Mouse (Mus musculus) E14TG2a.4 (cell line): ENCODE results near the gene Olfr53.
A peak's percentile ranks its signal among the peaks of the same experiment; 100 is the strongest.
"Not testable (repeated sequence)": the region's sequence is repeated elsewhere in the genome, so short reads cannot be mapped to it uniquely, and the experiment has no call there.

Experiments
- H3K27me3 ChIP-seq: 2 replicates; pipeline ENCODE4 v1.6.1; 2014; ENCODE audit warnings: low read length, control low read depth; ENCODE audit not compliant: insufficient read depth
- H3K36me3 ChIP-seq: 2 replicates; pipeline ENCODE4 v1.6.1; 2014; ENCODE audit warnings: low read length, control low read depth; ENCODE audit not compliant: insufficient read depth
- H3K4me1 ChIP-seq: replicated peaks from 2 replicates; pipeline ENCODE4 v1.6.1; 2014; ENCODE audit warnings: low read depth, low read length, control low read depth
- H3K4me3 ChIP-seq: replicated peaks from 2 replicates; pipeline ENCODE4 v1.5.1; 2014; ENCODE audit warnings: mild to moderate bottlenecking, low read length
- H3K9me3 ChIP-seq: 2 replicates; pipeline ENCODE4 v1.6.1; 2014; ENCODE audit warnings: low read length, control low read depth
- CTCF ChIP-seq: conservative IDR thresholded peaks from 2 replicates; pipeline ENCODE4 v1.5.1; 2014; ENCODE audit warnings: low read length
- NANOG ChIP-seq: IDR thresholded peaks from 2 replicates; pipeline ENCODE4 v1.6.1; 2014; ENCODE audit warnings: borderline replicate concordance, low read length, mixed read lengths
- POU5F1 ChIP-seq: IDR thresholded peaks from 2 replicates; pipeline ENCODE4 v1.6.1; 2014; ENCODE audit warnings: low read length, borderline replicate concordance

The Olfr53 gene

DNA sequence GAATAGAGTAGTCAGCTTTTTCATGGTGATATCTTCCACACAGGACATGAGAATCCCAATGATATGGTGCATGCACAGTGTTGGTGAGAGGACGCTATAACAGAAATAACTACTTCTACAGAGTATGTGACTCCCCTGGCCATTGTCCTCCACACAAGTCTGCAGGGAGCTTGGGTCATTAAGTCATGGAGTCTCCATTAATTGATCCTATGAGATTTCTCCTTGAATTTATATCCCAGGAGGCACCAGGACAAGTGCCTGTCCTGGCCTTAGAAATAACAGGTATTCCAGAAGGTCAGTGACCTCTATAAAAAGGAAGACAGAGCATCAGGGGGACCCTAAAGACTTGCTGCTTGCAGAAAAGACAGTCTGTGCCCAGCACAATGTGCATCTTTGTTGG lies at the start of gene Olfr53:
Olfr53 (plus strand) TSS at position 301 of the 400 bp plus-strand sequence.
- no peaks in the 10 kb centered on the region for H3K4me1 ChIP-seq
- no peak for TF ChIP-seq POU5F1
- TF ChIP-seq CTCF: no peak
- no peak for TF ChIP-seq NANOG
- no peak within 1 kb of the TSS for H3K4me3 ChIP-seq
- H3K36me3 ChIP-seq: no peaks in the 10 kb centered on the region
- peaks cover 4% of the 10 kb centered on the region; the same call in 1 of the 2 replicates for H3K9me3 ChIP-seq
- no peaks in the 10 kb centered on the region for H3K27me3 ChIP-seq

- H3K27me3 ChIP-seq, H3K36me3 ChIP-seq, H3K4me3 ChIP-seq, H3K4me1 ChIP-seq: not testable (repeated sequence)
- peaks cover 24% of the 10 kb centered on the region for H3K9me3 ChIP-seq
Observed at GRCm38 (mm10) chr7:140600969-140601368, 45.3 kb upstream of the Olfr53 start, which contains the start of gene Olfr46. Gene Olfr46 (plus strand): TSS chr7:140601269.

GRCm38 (mm10) chr7:140628670-140629069 lies 17.6 kb upstream of the Olfr53 start, which contains the start of gene Olfr61:
Gene Olfr61 (plus strand): TSS chr7:140628970.
- H3K27me3 ChIP-seq, H3K4me1 ChIP-seq, H3K4me3 ChIP-seq, H3K36me3 ChIP-seq: not testable (repeated sequence)
- peaks cover 15% of the 10 kb centered on the region for H3K9me3 ChIP-seq

GRCm38 (mm10) chr7:140630559-140630958 lies 15.7 kb upstream of the Olfr53 start:
- Histone ChIP-seq H3K4me3 (no peak overlapping the region), H3K27me3 (no peaks in the 10 kb centered on the region), H3K4me1 (no peaks in the 10 kb centered on the region), H3K36me3 (no peaks in the 10 kb centered on the region), H3K9me3 (peaks cover 9% of the 10 kb centered on the region)
- no peak for TF ChIP-seq POU5F1
- TF ChIP-seq NANOG: no peak
- TF ChIP-seq CTCF: no peak

DNA sequence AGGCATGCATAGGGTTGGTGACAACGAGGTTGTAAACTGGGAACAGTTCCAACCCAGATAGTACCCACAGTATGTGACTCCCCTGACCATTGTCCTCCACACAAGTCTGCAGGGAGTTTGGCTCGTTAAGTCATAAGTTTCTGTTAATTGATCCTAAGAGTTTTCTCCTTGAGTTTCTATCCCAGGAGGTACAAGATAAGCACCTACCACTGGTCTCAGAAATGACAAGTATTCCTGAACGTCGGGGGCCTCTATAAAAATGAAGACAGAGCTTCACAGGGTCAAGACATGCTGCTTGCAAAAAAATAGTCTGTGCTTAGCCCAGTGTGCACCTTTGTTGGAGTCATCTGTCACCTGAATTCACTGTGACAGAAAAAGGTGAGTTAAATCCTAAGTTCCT lies 13.4 kb downstream of the Olfr53 start, which contains the start of gene Olfr539:
Olfr539 (plus strand) TSS at position 301 of the 400 bp plus-strand sequence.
- Histone ChIP-seq H3K36me3 (no peaks in the 10 kb centered on the region), H3K27me3 (no peaks in the 10 kb centered on the region), H3K4me3 (no peak within 1 kb of the TSS), H3K9me3 (no peaks in the 10 kb centered on the region), H3K4me1 (no peaks in the 10 kb centered on the region)
- TF ChIP-seq POU5F1: no peak
- TF ChIP-seq CTCF: no peak
- TF ChIP-seq NANOG: no peak

DNA sequence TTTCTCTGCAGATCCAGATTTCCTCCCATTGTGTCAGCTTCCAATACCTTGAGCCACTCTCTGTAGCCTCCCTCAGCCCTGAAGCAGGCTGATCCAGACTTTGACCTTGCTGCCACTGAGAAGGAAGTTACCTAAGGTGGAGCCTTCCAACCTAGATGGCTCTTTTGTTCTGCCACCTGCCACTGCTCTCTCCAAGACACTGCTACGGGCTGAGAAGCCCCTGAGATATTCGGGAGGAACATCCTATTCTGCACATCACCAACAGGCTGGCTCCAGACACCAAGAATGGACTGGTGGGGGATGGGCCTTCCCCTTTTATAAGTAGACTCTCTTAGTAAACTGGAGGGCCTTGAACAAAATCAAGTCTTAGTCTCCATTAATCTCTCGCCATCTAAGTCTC lies 24.4 kb downstream of the Olfr53 start:
- H3K36me3 ChIP-seq, H3K27me3 ChIP-seq, H3K4me3 ChIP-seq: not testable (repeated sequence)
- Histone ChIP-seq H3K9me3 (peaks cover 10% of the 10 kb centered on the region), H3K4me1 (peaks cover 41% of the 10 kb centered on the region)
- TF ChIP-seq NANOG: peak; percentile 43; the same call in 1 of the 2 replicates

GRCm38 (mm10) chr7:140675863-140676262 lies 29.6 kb downstream of the Olfr53 start:
- Histone ChIP-seq H3K27me3 (no peaks in the 10 kb centered on the region), H3K4me3 (peak overlapping the region; percentile 65), H3K9me3 (peaks cover 19% of the 10 kb centered on the region), H3K4me1 (peaks cover 45% of the 10 kb centered on the region), H3K36me3 (no peaks in the 10 kb centered on the region)
- TF ChIP-seq POU5F1 (no peak), CTCF (no peak), NANOG (no peak)

DNA sequence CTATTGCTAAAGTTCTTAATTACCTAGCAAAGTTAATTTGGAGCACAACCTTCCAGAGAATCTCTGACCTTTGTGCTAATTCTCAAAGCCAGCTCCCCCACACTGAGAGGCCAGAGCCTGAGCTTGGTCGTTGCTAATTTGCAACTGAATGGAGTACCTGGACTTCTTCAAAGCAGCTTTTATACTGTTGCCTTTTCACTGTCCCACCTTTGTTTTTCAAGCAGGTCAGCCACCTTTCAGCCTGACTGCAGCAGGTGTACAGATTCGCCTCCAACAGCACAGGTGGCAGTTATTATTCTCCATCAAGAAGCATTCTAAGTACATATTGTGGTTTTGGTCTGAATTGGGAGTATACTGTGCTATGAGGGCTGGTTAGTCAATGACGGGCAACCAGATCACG lies 33.3 kb downstream of the Olfr53 start:
- peak; percentile 28; the same call in 1 of the 2 replicates for TF ChIP-seq NANOG
- peaks cover 20% of the 10 kb centered on the region for H3K4me1 ChIP-seq
- not testable (repeated sequence) for H3K4me3 ChIP-seq, H3K36me3 ChIP-seq, H3K27me3 ChIP-seq
- H3K9me3 ChIP-seq: peaks cover 14% of the 10 kb centered on the region

GRCm38 (mm10) chr7:140681651-140682050 lies 35.4 kb downstream of the Olfr53 start, which contains the start of gene Olfr45:
Gene Olfr45 (plus strand): TSS chr7:140681951.
- TF ChIP-seq CTCF (no peak), POU5F1 (no peak), NANOG (no peak)
- no peaks in the 10 kb centered on the region for H3K36me3 ChIP-seq
- peaks cover 9% of the 10 kb centered on the region for H3K4me1 ChIP-seq
- peaks cover 14% of the 10 kb centered on the region for H3K9me3 ChIP-seq
- H3K4me3 ChIP-seq: no peak within 1 kb of the TSS
- no peaks in the 10 kb centered on the region for H3K27me3 ChIP-seq

- Histone ChIP-seq H3K27me3 (no peaks in the 10 kb centered on the region), H3K4me1 (no peaks in the 10 kb centered on the region), H3K36me3 (no peaks in the 10 kb centered on the region), H3K9me3 (no peaks in the 10 kb centered on the region), H3K4me3 (no peak within 1 kb of the TSS)
- TF ChIP-seq POU5F1 (no peak), CTCF (no peak), NANOG (no peak)
Observed at GRCm38 (mm10) chr7:140696967-140697366, 50.7 kb downstream of the Olfr53 start, which contains the start of gene Olfr541. Gene Olfr541 (plus strand): TSS chr7:140697267.
